Mouse (Mus musculus) lung, postnatal 0 days (tissue): ENCODE measurements around the gene Zfp52.

ENCODE experiments used
- CTCF ChIP-seq: IDR thresholded peaks from 2 replicates; pipeline ENCODE4 v1.5.1; 2016; ENCODE audit warnings: antibody characterized with exemption, mild to moderate bottlenecking
- EP300 ChIP-seq: IDR thresholded peaks from 2 replicates; pipeline ENCODE4 v1.6.1; 2016; ENCODE audit warnings: antibody characterized with exemption, mild to moderate bottlenecking, control low read depth

DNA sequence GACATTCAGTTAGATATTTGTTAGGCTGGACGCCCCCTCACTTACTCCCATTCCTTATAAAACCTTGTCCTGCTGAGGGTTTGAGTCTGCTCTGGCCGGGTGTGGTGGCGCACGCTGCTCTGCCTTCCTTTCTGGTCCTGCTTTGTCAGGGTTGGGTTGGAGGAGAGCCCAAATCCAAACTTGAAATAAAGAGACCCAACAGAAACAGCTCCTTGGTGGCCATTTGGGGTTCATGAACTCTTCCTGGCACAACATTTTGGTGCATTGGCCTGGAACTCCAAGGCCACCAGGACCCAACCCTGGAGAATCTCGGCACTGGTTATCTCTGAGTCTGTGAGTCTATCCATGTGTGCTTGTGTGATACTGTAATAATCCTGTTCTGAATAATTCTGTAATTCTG lies 3.7 kb upstream of the Zfp52 start:
- TF ChIP-seq CTCF: no peak
- TF ChIP-seq EP300: no peak
